Mouse (Mus musculus) neural tube, embryonic 11.5 days (tissue): ENCODE measurements around the gene Btn2a2. TPM values are rescaled to one million over a fixed set of nuclear protein-coding genes. Genes with fewer than 3 reads are reported as not detected.

ENCODE experiments used
- ATAC-seq: fragments of 200-750 bp; cut with Nextera tagmentation; 2 replicates; pipeline ENCODE4 v1.8.0; 2017; ENCODE audit warnings: moderate number of reproducible peaks, mild to moderate bottlenecking, moderate TSS enrichment, moderate library complexity; ENCODE audit not compliant: insufficient read depth, low FRiP score, low TSS enrichment
- DNase-seq: peaks from one replicate; pipeline ENCODE4 v3.0.0-alpha.2; 2015; ENCODE audit warnings: low spot score
- H3K27ac ChIP-seq: fragments of 300-500 bp; sonication (generic); 2 replicates; pipeline ENCODE4 v1.5.1; 2014; ENCODE audit warnings: low read depth, mild to moderate bottlenecking, low read length
- H3K27me3 ChIP-seq: fragments of 300-500 bp; sonication (generic); 2 replicates; pipeline ENCODE4 v1.6.1; 2014; ENCODE audit warnings: mild to moderate bottlenecking, low read length, mixed read lengths; ENCODE audit not compliant: control insufficient read depth, insufficient read depth
- H3K36me3 ChIP-seq: fragments of 300-500 bp; sonication (generic); 2 replicates; pipeline ENCODE4 v1.6.1; 2014; ENCODE audit warnings: mild to moderate bottlenecking, low read length, moderate library complexity, mixed read lengths; ENCODE audit not compliant: control insufficient read depth, insufficient read depth
- H3K4me1 ChIP-seq: fragments of 300-500 bp; sonication (generic); 2 replicates; pipeline ENCODE4 v1.6.1; 2014; ENCODE audit warnings: low read length, mixed read lengths; ENCODE audit not compliant: control insufficient read depth, insufficient read depth
- H3K4me2 ChIP-seq: fragments of 300-500 bp; sonication (generic); 2 replicates; pipeline ENCODE4 v1.6.1; 2014; ENCODE audit warnings: low read depth, mild to moderate bottlenecking, moderate library complexity
- H3K4me3 ChIP-seq: fragments of 300-500 bp; sonication (generic); 2 replicates; pipeline ENCODE4 v1.5.1; 2014; ENCODE audit warnings: low read depth, low read length
- H3K9ac ChIP-seq: fragments of 300-500 bp; sonication (generic); 2 replicates; pipeline ENCODE4 v1.6.1; 2014; ENCODE audit warnings: mild to moderate bottlenecking, low read length
- H3K9me3 ChIP-seq: fragments of 300-500 bp; sonication (generic); 2 replicates; pipeline ENCODE4 v1.6.1; 2016; ENCODE audit warnings: low read length; ENCODE audit not compliant: control insufficient read depth
- WGBS: fragments of 180-500 bp; shearing (Covaris S2); extraction: QIAGEN DNeasy Blood & Tissue Kit; methylation state at CpG from one replicate; pipeline ENCODE4 v1.1.7; 2014; 5-methylcytosine and 5-hydroxymethylcytosine counted together
- polyA plus RNA-seq: library from polyadenylated mRNA; unstranded; fragments of >200 nt; fragmentation: Nextera tagmentation; extraction: Ambion mirVana; gene quantifications from 2 replicates; pipeline ENCODE4 v1.2.1, GENCODE M21; 2014

Btn2a2 gene
- polyA plus RNA-seq, 1 experiment from 2014 or later, result 0.81 TPM

DNA sequence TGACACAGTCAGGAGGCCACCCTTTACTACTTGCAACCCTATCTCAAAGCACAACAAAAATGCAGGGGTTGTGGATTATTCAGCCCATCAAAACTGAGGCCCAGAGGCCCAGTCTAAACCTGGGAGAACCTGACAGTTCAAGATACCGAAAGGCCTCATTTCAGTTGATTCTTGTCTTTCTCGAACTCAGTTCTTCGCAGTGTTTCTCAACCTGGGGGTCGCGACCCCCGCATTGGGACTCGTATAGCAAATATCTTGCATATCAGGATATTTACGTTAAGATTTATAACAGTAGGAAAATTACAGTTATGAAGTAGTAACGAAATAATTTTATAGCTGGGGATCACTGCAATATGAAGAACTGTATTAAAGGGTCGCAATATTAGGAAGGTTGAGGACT lies 37.2 kb upstream of the Btn2a2 start:
- no peak for ATAC-seq
- Histone ChIP-seq H3K36me3 (no peaks in the 10 kb centered on the region), H3K4me1 (peaks cover 3% of the 10 kb centered on the region), H3K27ac (no peak overlapping the region), H3K4me2 (peak overlapping the region; percentile 32), H3K9me3 (no peaks in the 10 kb centered on the region), H3K4me3 (peak overlapping the region; percentile 39), H3K9ac (no peak overlapping the region), H3K27me3 (no peaks in the 10 kb centered on the region)
- peak; percentile 57 for DNase-seq
- WGBS, result 1% methylated on average over 10 of the region's 10 CpGs

DNA sequence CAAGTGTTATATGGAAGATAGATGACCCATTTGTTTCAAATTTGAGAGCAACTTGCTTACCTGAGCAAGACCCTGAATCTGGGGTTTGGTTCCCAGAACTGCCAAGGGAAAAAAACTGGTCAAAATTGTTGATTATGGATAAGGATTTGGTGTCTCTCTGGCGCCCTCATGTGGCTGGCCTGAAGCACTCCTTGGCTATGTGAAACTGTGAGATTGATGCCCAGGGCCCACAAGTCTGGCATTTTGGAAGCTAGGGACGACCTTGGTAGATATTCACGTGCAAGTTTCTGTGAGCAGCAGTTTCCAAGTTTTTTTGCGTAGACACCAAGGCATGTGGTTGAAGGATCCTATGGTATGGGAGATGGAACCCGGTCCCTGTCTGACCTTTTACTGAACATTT lies 36.0 kb upstream of the Btn2a2 start:
- ATAC-seq (0 out of 2 replicates have a peak, but pooled peaks have one; percentile 25), DNase-seq (peak; percentile 81)
- WGBS, result 7% methylated on average over 5 of the region's 5 CpGs
- Histone ChIP-seq H3K36me3 (no peaks in the 10 kb centered on the region), H3K27ac (no peak overlapping the region), H3K9me3 (no peaks in the 10 kb centered on the region), H3K9ac (no peak overlapping the region), H3K27me3 (no peaks in the 10 kb centered on the region), H3K4me1 (peaks cover 3% of the 10 kb centered on the region), H3K4me3 (no peak overlapping the region), H3K4me2 (no peak overlapping the region)

DNA sequence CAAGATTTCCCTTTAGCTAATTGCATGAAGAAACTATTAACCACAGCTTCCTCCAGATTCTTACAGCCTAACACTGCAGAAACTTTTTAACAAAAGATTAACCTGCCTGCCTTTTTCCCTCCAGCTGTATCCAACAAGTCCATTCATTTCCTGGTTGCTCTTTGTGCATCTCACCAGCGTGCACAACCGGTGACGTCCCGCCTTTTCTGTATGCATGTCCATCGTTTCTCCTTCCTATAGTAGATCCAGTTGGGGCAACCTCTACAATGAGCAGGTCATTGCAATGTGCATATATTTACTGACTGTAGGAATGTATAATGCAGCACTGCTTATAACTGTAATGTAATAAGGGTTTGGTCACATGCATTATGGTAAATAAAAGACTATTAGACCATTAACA lies 35.3 kb upstream of the Btn2a2 start:
- WGBS, result 52% methylated on average over 5 of the region's 5 CpGs
- Histone ChIP-seq H3K36me3 (no peaks in the 10 kb centered on the region), H3K9ac (no peak overlapping the region), H3K4me1 (peaks cover 1% of the 10 kb centered on the region), H3K4me2 (no peak overlapping the region), H3K4me3 (no peak overlapping the region), H3K9me3 (no peaks in the 10 kb centered on the region), H3K27ac (no peak overlapping the region), H3K27me3 (no peaks in the 10 kb centered on the region)
- ATAC-seq, result no peak
- no peak for DNase-seq

DNA sequence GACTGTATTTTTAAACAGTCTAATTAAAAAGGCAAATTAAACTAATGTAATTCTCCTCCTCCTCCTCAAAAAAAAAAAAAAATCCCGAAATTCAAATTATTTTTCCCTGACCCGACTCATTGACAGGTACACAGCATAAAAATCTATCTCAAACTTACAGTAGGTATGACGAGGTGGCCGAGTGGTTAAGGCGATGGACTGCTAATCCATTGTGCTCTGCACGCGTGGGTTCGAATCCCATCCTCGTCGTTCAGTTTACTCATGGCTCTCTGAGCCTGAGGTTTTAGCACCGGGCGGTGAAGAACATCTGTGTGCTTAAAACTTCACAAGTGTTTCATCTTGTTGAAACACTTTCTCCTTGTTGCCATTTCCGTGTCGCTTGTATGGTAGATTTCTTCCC lies 33.0 kb upstream of the Btn2a2 start:
- H3K4me2 ChIP-seq, result no peak overlapping the region

DNA sequence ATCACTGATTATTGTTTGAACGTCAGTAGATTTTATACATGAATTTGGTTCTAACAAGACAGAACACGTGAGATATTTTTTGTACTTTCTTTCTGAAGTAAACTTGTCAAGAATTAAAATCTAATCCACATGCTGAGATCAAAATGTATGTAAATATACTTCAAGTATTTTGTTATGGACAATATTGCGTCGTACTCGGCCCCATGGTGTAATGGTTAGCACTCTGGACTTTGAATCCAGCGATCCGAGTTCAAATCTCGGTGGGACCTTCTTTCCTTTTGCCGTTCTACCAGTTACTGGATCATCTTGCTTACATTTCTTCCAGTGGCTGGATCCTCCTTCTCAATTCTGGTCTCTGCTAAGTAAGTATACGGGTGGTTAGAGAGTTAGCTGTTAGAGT lies 30.8 kb upstream of the Btn2a2 start:
- ATAC-seq, result peak; percentile 54; the same call in 1 of the 2 replicates
- H3K27ac ChIP-seq, result no peak overlapping the region
- H3K4me2 ChIP-seq, result peak overlapping the region; percentile 51
- H3K27me3 ChIP-seq, result no peaks in the 10 kb centered on the region
- WGBS, result 2% methylated on average over 10 of the region's 10 CpGs
- DNase-seq, result peak; percentile 80
- no peaks in the 10 kb centered on the region for H3K36me3 ChIP-seq
- no peaks in the 10 kb centered on the region for H3K4me1 ChIP-seq
- no peaks in the 10 kb centered on the region for H3K9me3 ChIP-seq
- peak overlapping the region; percentile 45 for H3K4me3 ChIP-seq
- no peak overlapping the region for H3K9ac ChIP-seq

More for the DNA sequence above, 33.0 kb upstream of the Btn2a2 start:
- no peaks in the 10 kb centered on the region for H3K4me1 ChIP-seq
- WGBS, result under 1% methylated on average over 14 of the region's 14 CpGs
- H3K27me3 ChIP-seq, result no peaks in the 10 kb centered on the region
- no peak overlapping the region for H3K27ac ChIP-seq
- DNase-seq, result peak; percentile 80
- H3K9ac ChIP-seq, result no peak overlapping the region
- H3K9me3 ChIP-seq, result no peaks in the 10 kb centered on the region
- H3K4me3 ChIP-seq, result no peak overlapping the region
- no peak for ATAC-seq
- no peaks in the 10 kb centered on the region for H3K36me3 ChIP-seq

DNA sequence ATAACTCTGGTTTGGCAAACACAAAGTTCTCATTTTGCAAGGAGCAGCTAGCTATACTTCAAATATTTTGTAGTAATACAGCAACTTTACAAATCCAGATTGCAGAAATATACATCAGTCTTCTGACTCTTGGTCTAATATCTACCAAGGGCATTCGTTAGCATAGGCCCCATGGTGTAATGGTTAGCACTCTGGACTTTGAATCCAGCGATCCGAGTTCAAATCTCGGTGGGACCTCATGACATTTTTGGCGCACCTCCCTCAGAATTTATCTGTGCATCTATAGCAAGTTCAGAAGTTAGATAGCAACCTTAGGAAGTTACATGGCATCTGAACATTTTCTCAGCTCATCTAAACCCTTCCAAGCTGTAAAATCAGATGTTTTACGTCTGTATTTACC lies 30.2 kb upstream of the Btn2a2 start:
- Histone ChIP-seq H3K36me3 (no peaks in the 10 kb centered on the region), H3K4me1 (no peaks in the 10 kb centered on the region), H3K9ac (no peak overlapping the region), H3K4me3 (peak overlapping the region; percentile 45), H3K9me3 (no peaks in the 10 kb centered on the region), H3K27me3 (no peaks in the 10 kb centered on the region), H3K4me2 (peak overlapping the region; percentile 51), H3K27ac (no peak overlapping the region)
- WGBS, result under 1% methylated on average over 6 of the region's 6 CpGs
- DNase-seq (peak; percentile 80), ATAC-seq (peak; percentile 45; the same call in 1 of the 2 replicates)

DNA sequence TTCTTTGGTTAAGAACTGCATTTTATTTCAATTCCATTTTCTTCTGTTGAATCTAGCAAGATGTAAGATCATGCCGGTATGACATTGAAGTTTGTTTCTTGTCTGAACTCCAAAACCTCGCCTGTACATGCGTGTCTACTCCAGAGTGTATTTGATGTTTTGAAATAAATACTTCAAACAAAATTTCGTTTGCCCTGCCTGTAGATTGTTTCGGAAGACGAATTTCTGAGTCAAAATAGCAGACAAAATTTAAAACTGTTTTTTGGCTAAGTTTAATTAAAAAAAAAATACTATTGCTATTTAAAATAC lies 29.6 kb upstream of the Btn2a2 start:
- Histone ChIP-seq H3K9me3 (no peaks in the 10 kb centered on the region), H3K4me2 (peak overlapping the region; percentile 84), H3K9ac (no peak overlapping the region), H3K36me3 (no peaks in the 10 kb centered on the region), H3K4me3 (peak overlapping the region; percentile 45), H3K4me1 (no peaks in the 10 kb centered on the region), H3K27me3 (no peaks in the 10 kb centered on the region), H3K27ac (no peak overlapping the region)
- ATAC-seq (no peak), DNase-seq (no peak)
- WGBS, result 1% methylated on average over 6 of the region's 6 CpGs

DNA sequence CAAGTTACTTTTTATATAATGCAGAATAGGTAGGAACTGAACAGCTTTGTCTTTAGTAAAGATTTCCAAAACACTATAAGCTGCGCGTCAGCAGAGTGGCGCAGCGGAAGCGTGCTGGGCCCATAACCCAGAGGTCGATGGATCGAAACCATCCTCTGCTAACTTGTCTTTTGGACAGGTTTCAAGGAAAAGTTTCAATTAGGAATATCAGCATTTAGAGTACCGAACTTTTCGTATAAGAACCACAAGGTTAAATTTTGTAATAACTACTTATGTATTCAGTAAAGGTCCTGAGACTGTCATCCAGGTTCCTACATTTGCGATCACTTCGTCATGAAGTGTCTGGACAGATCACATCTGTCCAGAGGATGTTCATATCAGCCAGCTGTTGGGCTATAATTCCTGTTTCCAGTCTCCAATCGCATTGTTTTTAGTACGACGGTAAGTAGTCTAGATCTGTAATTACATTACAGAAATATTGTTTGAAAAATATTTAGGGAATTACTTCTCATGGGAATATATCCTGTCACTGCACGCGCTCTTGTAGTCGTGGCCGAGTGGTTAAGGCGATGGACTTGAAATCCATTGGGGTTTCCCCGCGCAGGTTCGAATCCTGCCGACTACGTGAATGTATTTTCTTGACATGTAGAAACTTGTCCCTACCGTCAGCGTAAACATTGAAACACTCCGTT lies 29.1 kb upstream of the Btn2a2 start:
- ATAC-seq, result peak; percentile 81
- peak; percentile 88 for DNase-seq
- Histone ChIP-seq H3K27ac (no peak overlapping the region), H3K4me1 (no peaks in the 10 kb centered on the region), H3K9me3 (no peaks in the 10 kb centered on the region), H3K4me3 (peak overlapping the region; percentile 45), H3K36me3 (no peaks in the 10 kb centered on the region), H3K4me2 (peak overlapping the region; percentile 84), H3K9ac (no peak overlapping the region), H3K27me3 (no peaks in the 10 kb centered on the region)
- under 1% methylated on average over 27 of the region's 27 CpGs for WGBS

DNA sequence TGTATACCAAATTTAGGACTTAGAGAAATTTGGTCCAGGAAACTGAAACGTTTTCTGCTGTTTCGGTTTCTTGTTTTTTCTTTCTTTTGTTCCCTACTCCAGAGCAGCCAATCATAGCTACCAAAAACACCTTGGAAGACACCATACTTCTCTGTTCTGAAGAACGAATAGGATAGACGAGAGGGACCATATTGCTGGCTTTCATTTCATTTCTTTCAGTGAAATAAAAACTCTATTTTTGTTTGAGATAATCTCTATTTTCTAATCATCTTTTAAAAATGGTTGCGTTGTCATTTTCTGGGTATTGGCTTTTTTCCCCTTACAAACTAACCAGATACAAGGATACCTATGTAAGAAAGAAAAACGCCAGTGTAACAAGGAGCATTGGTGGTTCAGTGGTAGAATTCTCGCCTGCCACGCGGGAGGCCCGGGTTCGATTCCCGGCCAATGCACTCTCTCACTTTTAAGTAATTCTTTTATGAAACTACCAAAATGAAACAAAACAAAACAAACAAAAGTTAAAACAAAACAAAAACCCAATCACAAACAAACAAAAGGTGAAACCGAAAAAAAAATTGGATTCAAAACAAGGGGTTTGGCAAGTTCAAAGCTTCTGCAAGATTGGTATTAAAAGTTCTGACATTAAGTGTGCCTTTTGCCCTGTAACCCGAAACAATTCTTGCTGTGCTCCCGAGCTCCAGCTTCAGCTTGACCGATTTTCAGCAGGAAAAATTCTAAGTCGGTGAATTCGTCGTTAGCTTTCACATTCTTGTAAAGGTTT lies 28.4 kb upstream of the Btn2a2 start:
- under 1% methylated on average over 19 of the region's 19 CpGs for WGBS
- peak overlapping the region; percentile 84 for H3K4me2 ChIP-seq

More for the DNA sequence above, 28.4 kb upstream of the Btn2a2 start:
- DNase-seq, result peak; percentile 76
- ATAC-seq, result peak; percentile 67
- Histone ChIP-seq H3K9ac (peak overlapping the region; percentile 3; the same call in 1 of the 2 replicates), H3K27me3 (no peaks in the 10 kb centered on the region), H3K27ac (no peak overlapping the region), H3K4me3 (peak overlapping the region; percentile 45), H3K36me3 (no peaks in the 10 kb centered on the region), H3K9me3 (no peaks in the 10 kb centered on the region), H3K4me1 (no peaks in the 10 kb centered on the region)
